Mouse (Mus musculus): ENCODE measurements at regions not wholly inside any gene's neighbourhood (a gene's known extent, or its start where the extent isn't known, plus 50 kb on each side); places are given as distances from the start of the nearest gene placed in this dataset.

GRCm38 (mm10) chr14:46202818-46203217, 176.4 kb upstream of the Gm15217 start:
- H3K27ac ChIP-seq (ENCODE audit: control insufficient read depth, low read depth, low read length): no peak overlapping the region
- H3K4me1 ChIP-seq (ENCODE audit: control insufficient read depth in 1 of 2, insufficient read depth in 2 of 2, low read length in 2 of 2): no peaks in the 10 kb centered on the region
- TF ChIP-seq GATA1 (IDR thresholded peaks at IDR 0.05; ENCODE audit: low read depth, low read length) (no peak), TCF12 (IDR thresholded peaks at IDR 0.05; ENCODE audit: low read depth, low read length) (no peak), SIN3A (IDR thresholded peaks at IDR 0.05; ENCODE audit: low read length) (no peak), NELFE (IDR thresholded peaks at IDR 0.05; ENCODE audit: low read depth, low read length) (no peak)

DNA sequence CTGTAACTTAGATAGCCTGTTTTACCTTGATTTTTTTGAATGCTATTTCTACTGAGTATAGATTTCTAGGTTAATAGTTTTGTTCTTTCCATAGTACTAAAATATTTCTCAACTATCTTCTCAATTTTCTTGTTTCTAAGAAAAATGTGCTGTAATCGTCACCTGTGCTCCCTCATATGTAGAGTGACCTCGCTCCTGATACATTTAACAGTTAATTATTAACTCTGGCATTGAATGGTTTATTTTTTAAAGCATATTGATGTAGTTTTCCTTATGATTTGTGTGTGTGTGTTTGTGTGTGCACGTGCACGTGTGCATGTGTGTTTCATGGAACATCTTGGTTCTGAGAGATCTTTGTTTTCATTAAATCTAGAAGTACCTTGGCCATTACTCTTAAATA, 158.7 kb upstream of the Gm15217 start:
- no peaks in the 10 kb centered on the region for H3K36me3 ChIP-seq (ENCODE audit: control insufficient read depth in 1 of 2, insufficient read depth in 2 of 2, low read length in 2 of 2)
- no peak for TF ChIP-seq ZNF384 (IDR thresholded peaks at IDR 0.05; ENCODE audit: low read depth, low read length)
- TF ChIP-seq POLR2AphosphoS2 (IDR thresholded peaks at IDR 0.05; ENCODE audit: low read length): no peak
- no peak for TF ChIP-seq CHD1 (IDR thresholded peaks at IDR 0.05; ENCODE audit: low read depth, low read length)
- no peak for TF ChIP-seq JUND (IDR thresholded peaks at IDR 0.05; ENCODE audit: low read depth, low read length)
- no peak for TF ChIP-seq EP300 (IDR thresholded peaks at IDR 0.05; ENCODE audit: low read depth in 1 of 2, low read length in 2 of 2)
- TF ChIP-seq ETS1 (IDR thresholded peaks at IDR 0.05; ENCODE audit: low read depth, low read length): no peak
- TF ChIP-seq POLR2AphosphoS5 (IDR thresholded peaks at IDR 0.05; ENCODE audit: borderline replicate concordance, low read depth, low read length): no peak
- no peak for TF ChIP-seq ZMIZ1 (IDR thresholded peaks at IDR 0.05; ENCODE audit: low read depth, low read length)
- TF ChIP-seq MAZ (IDR thresholded peaks at IDR 0.05; ENCODE audit: low read depth, low read length): no peak
- no peak for TF ChIP-seq USF1 (IDR thresholded peaks at IDR 0.05; ENCODE audit: low read depth, low read length)
- TF ChIP-seq SMC3 (IDR thresholded peaks at IDR 0.05; ENCODE audit: low read depth, low read length): no peak
- TF ChIP-seq POLR2A (IDR thresholded peaks at IDR 0.05; ENCODE audit: control insufficient read depth in 1 of 2, insufficient read depth in 1 of 2, low read depth in 1 of 2, low read length in 2 of 2, poor library complexity in 1 of 2): no peak
- TF ChIP-seq HCFC1 (IDR thresholded peaks at IDR 0.05; ENCODE audit: low read depth, low read length): no peak
- no peak for TF ChIP-seq GATA1 (IDR thresholded peaks at IDR 0.05; ENCODE audit: low read depth, low read length)
- no peak for TF ChIP-seq CTCF (IDR thresholded peaks at IDR 0.05 in 2 of 3, conservative IDR thresholded peaks at IDR 0.05 in 1 of 3; ENCODE audit: control insufficient read depth in 1 of 3, insufficient read depth in 1 of 3, low read depth in 2 of 3, low read length in 3 of 3, poor library complexity in 1 of 3, severe bottlenecking in 1 of 3)
- no peak for TF ChIP-seq NRF1 (IDR thresholded peaks at IDR 0.05; ENCODE audit: insufficient read depth, low read depth, low read length, poor library complexity, severe bottlenecking)
- TF ChIP-seq ELF1 (IDR thresholded peaks at IDR 0.05; ENCODE audit: low read depth, low read length): no peak
- no peak for TF ChIP-seq E2F4 (IDR thresholded peaks at IDR 0.05; ENCODE audit: borderline replicate concordance, low read depth, low read length)
- no peak for TF ChIP-seq UBTF (IDR thresholded peaks at IDR 0.05; ENCODE audit: borderline replicate concordance, insufficient read depth, low read depth, low read length)
- no peak for TF ChIP-seq TCF12 (IDR thresholded peaks at IDR 0.05; ENCODE audit: low read depth, low read length)
- no peak overlapping the region for H3K9ac ChIP-seq (ENCODE audit: control insufficient read depth, low read depth, low read length, poor library complexity, severe bottlenecking)
- no peaks in the 10 kb centered on the region for H3K27me3 ChIP-seq (ENCODE audit: control insufficient read depth in 1 of 2, insufficient read depth in 2 of 2, low read length in 2 of 2)
- H3K27ac ChIP-seq (ENCODE audit: control insufficient read depth, low read depth, low read length): no peak overlapping the region
- no peak for DNase-seq (ENCODE audit: low read depth, low spot score)
- H3K79me2 ChIP-seq (ENCODE audit: control insufficient read depth, insufficient read depth, low read length, poor library complexity): no peaks in the 10 kb centered on the region
- no peak overlapping the region for H3K4me3 ChIP-seq (ENCODE audit: control insufficient read depth in 1 of 2, insufficient read depth in 1 of 2, low read depth in 2 of 2, low read length in 2 of 2)
- H3K4me1 ChIP-seq (ENCODE audit: control insufficient read depth in 1 of 2, insufficient read depth in 2 of 2, low read length in 2 of 2): no peaks in the 10 kb centered on the region
- no peaks in the 10 kb centered on the region for H3K9me3 ChIP-seq (replicated peaks; ENCODE audit: insufficient read depth, low read length)

More at GRCm38 (mm10) chr14:46202818-46203217, 176.4 kb upstream of the Gm15217 start:
- H3K9me3 ChIP-seq (replicated peaks; ENCODE audit: insufficient read depth, low read length): no peaks in the 10 kb centered on the region
- no peaks in the 10 kb centered on the region for H3K79me2 ChIP-seq (ENCODE audit: control insufficient read depth, insufficient read depth, low read length, poor library complexity)
- no peak overlapping the region for H3K4me3 ChIP-seq (ENCODE audit: control insufficient read depth in 1 of 2, insufficient read depth in 1 of 2, low read depth in 2 of 2, low read length in 2 of 2)
- H3K36me3 ChIP-seq (ENCODE audit: control insufficient read depth in 1 of 2, insufficient read depth in 2 of 2, low read length in 2 of 2): no peaks in the 10 kb centered on the region
- no peak overlapping the region for H3K9ac ChIP-seq (ENCODE audit: control insufficient read depth, low read depth, low read length, poor library complexity, severe bottlenecking)
- no peak for DNase-seq (ENCODE audit: low read depth, low spot score)
- no peaks in the 10 kb centered on the region; a peak in 1 of 4 replicates for H3K27me3 ChIP-seq (ENCODE audit: control insufficient read depth in 1 of 2, insufficient read depth in 2 of 2, low read length in 2 of 2)

All from MEL (cell line).